Mouse (Mus musculus): ENCODE data around the gene Wdr54.

DNA sequence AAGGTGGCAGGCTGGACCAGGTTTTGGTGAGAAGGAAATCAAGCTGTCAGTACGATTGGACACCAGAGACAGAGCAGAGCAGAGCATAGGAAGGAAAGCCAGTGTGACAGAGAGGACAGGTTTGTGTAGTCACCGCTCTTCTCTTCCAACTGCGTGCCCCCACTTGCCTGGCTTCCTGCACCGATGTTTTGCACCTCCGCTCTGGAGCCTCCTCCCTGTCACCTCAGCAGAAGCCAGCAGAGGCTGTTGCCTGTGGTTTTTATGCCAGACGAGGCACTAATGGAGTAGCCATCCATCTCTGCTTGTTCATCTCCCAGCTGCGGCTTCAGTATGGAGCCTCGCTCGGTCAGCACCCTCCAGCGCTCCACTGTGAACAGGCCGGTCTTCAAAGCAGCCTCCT is 13.3 kb downstream of the Wdr54 start:
- TF ChIP-seq CTCF (IDR thresholded peaks at IDR 0.05; ENCODE audit: borderline replicate concordance, control insufficient read depth, extremely low read depth, insufficient read depth, low read length, poor library complexity), result no peak
- no peak for TF ChIP-seq POLR2A (IDR thresholded peaks at IDR 0.05; ENCODE audit: control insufficient read depth, extremely low read depth, insufficient read depth, low read length, poor library complexity)

All from thymus, adult 2 months (tissue).